9 mouse cellular contexts compared by ENCODE assay signal in genomic region chr5:108163695-108164094, GRCm38 (mm10). TPM values are rescaled to one million over a fixed set of nuclear protein-coding genes. Genes with fewer than 3 reads are reported as not detected.
A peak's percentile ranks its signal among the peaks of the same experiment; 100 is the strongest.
DNase-seq lines count a peak whose midpoint lies in the region; ATAC-seq and TF ChIP-seq lines count a peak whose summit lies in the region.
"Had no signal": no experiment of that assay in that cellular context is flagged by ENCODE, and none has a peak within 500 bp of the region (broad histone marks: within the 10 kb centered on the region; RNA-seq: fewer than 3 reads in every experiment).

No protein-coding gene starts in this region.

- TF ChIP-seq EP300 in CH12.LX (IDR thresholded peaks at IDR 0.05; ENCODE audit: low read length) = no peak
- TF ChIP-seq EP300 in liver, embryonic 14.5 days (IDR thresholded peaks at IDR 0.05; ENCODE audit: low read depth) = no peak

- ATAC-seq in liver, embryonic 14.5 days (ENCODE audit: insufficient read depth) = no peak
- ATAC-seq in forebrain, embryonic 13.5 days = no peak

- H3K9me3 ChIP-seq in CH12.LX (replicated peaks; ENCODE audit: low read length) = no peaks in the 10 kb centered on the region
- no peaks in the 10 kb centered on the region for H3K9me3 ChIP-seq in liver, embryonic 14.5 days (ENCODE audit: control insufficient read depth, low read length)
- no peaks in the 10 kb centered on the region for H3K9me3 ChIP-seq in forebrain, embryonic 13.5 days (replicated peaks)
- H3K9me3 ChIP-seq: limb, embryonic 15.5 days had no signal

- no peak overlapping the region for H3K27ac ChIP-seq in CH12.LX (ENCODE audit: insufficient read depth, low read depth)
- no peak overlapping the region for H3K27ac ChIP-seq in liver, embryonic 14.5 days
- H3K27ac ChIP-seq in forebrain, embryonic 13.5 days = no peak overlapping the region
- H3K27ac ChIP-seq: limb, embryonic 15.5 days had no signal

- no peaks in the 10 kb centered on the region for H3K79me2 ChIP-seq in CH12.LX (replicated peaks; ENCODE audit: control insufficient read depth, extremely low read depth, insufficient read depth, poor library complexity, severe bottlenecking)

- in situ Hi-C loops in CH12.LX (cut with MboI; ENCODE audit: low pct_ligation_motif_present, low pct_unique_long_range_greater_than_20kb, low sequenced_read_pairs) = loop anchor here (10.0 kb wide), 2 partner anchors 129 to 239 kb away; no protein-coding TSS in a partner anchor

- peak; percentile 16 to 36 for DNase-seq in layer of hippocampus, postnatal 10 days (ENCODE audit: low spot score in 2 of 2)
- DNase-seq in layer of hippocampus, postnatal 36 days = no peak
- peak; percentile 3 for DNase-seq in CH12.LX (ENCODE audit: extremely low read depth)
- peak; percentile 63 for DNase-seq in adipocyte (ENCODE audit: low spot score)
- peak; percentile 41 for DNase-seq in embryo, embryonic 10 days (ENCODE audit: low spot score)
- peak in 1 of 3 experiments; percentile 3 for DNase-seq in liver, embryonic 14.5 days (ENCODE audit: low read depth in 3 of 3, low spot score in 3 of 3)
- peak; percentile 59 for DNase-seq in thymus, postnatal 0 days (ENCODE audit: low spot score)

- peaks cover 0 to 3% of the 10 kb centered on the region in 2 experiments for H3K36me3 ChIP-seq in CH12.LX (replicated peaks in 1 of 2; ENCODE audit: control insufficient read depth in 1 of 2, insufficient read depth in 1 of 2, low read length in 1 of 2)
- no peaks in the 10 kb centered on the region for H3K36me3 ChIP-seq in liver, embryonic 14.5 days (replicated peaks; ENCODE audit: control insufficient read depth, insufficient read depth, low read depth)
- no peaks in the 10 kb centered on the region for H3K36me3 ChIP-seq in forebrain, embryonic 13.5 days (ENCODE audit: poor library complexity, severe bottlenecking)
- H3K36me3 ChIP-seq: limb, embryonic 15.5 days had no signal

- TF ChIP-seq CTCF in CH12.LX (conservative IDR thresholded peaks at IDR 0.05 in 1 of 2, IDR thresholded peaks at IDR 0.05 in 1 of 2; ENCODE audit: low read depth in 2 of 2, low read length in 2 of 2) = peak; percentile 38 to 80; a peak in 3 of 4 replicates
- peak; percentile 64 for TF ChIP-seq CTCF in liver, embryonic 14.5 days (IDR thresholded peaks at IDR 0.05; ENCODE audit: low read depth)

- TF ChIP-seq RAD21 in CH12.LX (IDR thresholded peaks at IDR 0.05; ENCODE audit: low read depth, low read length) = peak; percentile 69

- TF ChIP-seq POLR2A in CH12.LX (IDR thresholded peaks at IDR 0.05; ENCODE audit: low read depth, low read length) = no peak

- no peaks in the 10 kb centered on the region for H3K27me3 ChIP-seq in CH12.LX (replicated peaks)
- H3K27me3 ChIP-seq in liver, embryonic 14.5 days (ENCODE audit: control insufficient read depth, insufficient read depth, low read length) = no peaks in the 10 kb centered on the region
- H3K27me3 ChIP-seq in forebrain, embryonic 13.5 days = no peaks in the 10 kb centered on the region
- H3K27me3 ChIP-seq: limb, embryonic 15.5 days had no signal

- H3K4me1 ChIP-seq in CH12.LX (ENCODE audit: control insufficient read depth in 1 of 2, insufficient read depth in 2 of 2) = no peaks in the 10 kb centered on the region
- H3K4me1 ChIP-seq in liver, embryonic 14.5 days (replicated peaks; ENCODE audit: control insufficient read depth in 2 of 2, insufficient read depth in 2 of 2, low read length in 1 of 2) = no peaks in the 10 kb centered on the region
- H3K4me1 ChIP-seq in forebrain, embryonic 13.5 days = no peaks in the 10 kb centered on the region
- H3K4me1 ChIP-seq: limb, embryonic 15.5 days had no signal

- H3K4me2 ChIP-seq in CH12.LX (ENCODE audit: insufficient read depth, low read depth, poor library complexity, severe bottlenecking) = no peak overlapping the region
- no peak overlapping the region for H3K4me2 ChIP-seq in liver, embryonic 14.5 days (ENCODE audit: low read depth)
- no peak overlapping the region for H3K4me2 ChIP-seq in forebrain, embryonic 13.5 days
- H3K4me2 ChIP-seq: limb, embryonic 15.5 days had no signal

- 38% methylated on average over 1 of the region's 1 CpGs for WGBS in liver, embryonic 14.5 days (ENCODE audit: insufficient replicate concordance)
- 10% methylated on average over 1 of the region's 1 CpGs for WGBS in forebrain, embryonic 13.5 days

- no peak overlapping the region for H3K4me3 ChIP-seq in CH12.LX (replicated peaks in 1 of 3; ENCODE audit: low read depth in 2 of 3, low read length in 2 of 3, poor library complexity in 1 of 3)
- no peak overlapping the region for H3K4me3 ChIP-seq in liver, embryonic 14.5 days (ENCODE audit: insufficient read depth in 1 of 2, low read depth in 2 of 2, low read length in 2 of 2)
- no peak overlapping the region for H3K4me3 ChIP-seq in forebrain, embryonic 13.5 days
- H3K4me3 ChIP-seq: limb, embryonic 15.5 days had no signal

- no peak overlapping the region for H3K9ac ChIP-seq in CH12.LX (ENCODE audit: insufficient read depth, low read depth)
- no peak overlapping the region for H3K9ac ChIP-seq in liver, embryonic 14.5 days (replicated peaks)
- H3K9ac ChIP-seq in forebrain, embryonic 13.5 days = no peak overlapping the region
- H3K9ac ChIP-seq: limb, embryonic 15.5 days had no signal

- dilution Hi-C loops in CH12.LX (cut with MboI; ENCODE audit: extremely low pct_ligation_motif_present, extremely low pct_unique_long_range_greater_than_20kb, low sequenced_read_pairs) = no loop called here

TF ChIP-seq in CH12.LX, 34 proteins besides CTCF, POLR2A, EP300 and RAD21:
- no peak for TF ChIP-seq TBP (conservative IDR thresholded peaks at IDR 0.05; ENCODE audit: low read depth, low read length)
- TF ChIP-seq E2F4 (IDR thresholded peaks at IDR 0.05; ENCODE audit: insufficient replicate concordance, low read depth, low read length) = no peak
- TF ChIP-seq SMC3 (IDR thresholded peaks at IDR 0.05; ENCODE audit: low read depth, low read length) = peak; percentile 65

RNA-seq across cellular contexts. Expression of gene Ccdc18, which starts 31.0 kb away (rescaled TPM):
- 1 to 10 TPM; 1.7 to 2.0 TPM for total RNA-seq in layer of hippocampus, postnatal 10 days (2021)
- 1 to 10 TPM; 1.0 to 1.5 TPM for total RNA-seq in layer of hippocampus, postnatal 36 days (2021)
- total RNA-seq in CH12.LX (2012; rRNA removed) = 2.3 and 4.7 TPM in 2 replicates
- 3.9 and 4.4 TPM in 2 replicates for total RNA-seq in CH12.LX (2014; rRNA removed)
- polyA plus RNA-seq in CH12.LX (2012; ENCODE audit: insufficient read length, low read depth) = 2.7 TPM in 2 replicates
- 0.44 and 1.3 TPM in 2 replicates for polyA plus RNA-seq in liver, embryonic 14.5 days (2012; rRNA removed)
- 4.8 and 4.9 TPM in 2 replicates for polyA plus RNA-seq in liver, embryonic 14.5 days (2014; fragmentation: Nextera tagmentation; extraction: Ambion mirVana)
- 18.7 and 21.0 TPM in 2 replicates for polyA plus RNA-seq in thymus, postnatal 0 days (2015; fragmentation: Nextera tagmentation; extraction: Ambion mirVana)
- 9.1 and 11.4 TPM in 2 replicates for polyA plus RNA-seq in forebrain, embryonic 13.5 days (2015; fragmentation: Nextera tagmentation; extraction: Ambion mirVana)

RNA-seq across cellular contexts. Expression of gene Tmed5, which starts 31.3 kb away (rescaled TPM):
- total RNA-seq in layer of hippocampus, postnatal 10 days (2021) = 10 to 100 TPM; 23.0 to 23.9 TPM
- 10 to 100 TPM; 23.9 to 25.0 TPM for total RNA-seq in layer of hippocampus, postnatal 36 days (2021)
- 72.5 and 74.6 TPM in 2 replicates for total RNA-seq in CH12.LX (2012; rRNA removed)
- total RNA-seq in CH12.LX (2014; rRNA removed) = 122 and 141 TPM in 2 replicates
- 49.4 and 60.2 TPM in 2 replicates for polyA plus RNA-seq in CH12.LX (2012; ENCODE audit: insufficient read length, low read depth)
- polyA plus RNA-seq in liver, embryonic 14.5 days (2012; rRNA removed) = 3.6 and 8.3 TPM in 2 replicates
- 13.7 and 15.8 TPM in 2 replicates for polyA plus RNA-seq in liver, embryonic 14.5 days (2014; fragmentation: Nextera tagmentation; extraction: Ambion mirVana)
- polyA plus RNA-seq in thymus, postnatal 0 days (2015; fragmentation: Nextera tagmentation; extraction: Ambion mirVana) = 72.4 and 82.3 TPM in 2 replicates
- polyA plus RNA-seq in forebrain, embryonic 13.5 days (2015; fragmentation: Nextera tagmentation; extraction: Ambion mirVana) = 27.4 and 28.0 TPM in 2 replicates

Comparison
In these comparisons a context has a peak if more than half of its experiments do, and no peak if none do; other contexts are left out.
1. DNase-seq: peak in layer of hippocampus, postnatal 10 days (2 of 2), CH12.LX (single experiment), adipocyte (single experiment), embryo, embryonic 10 days (single experiment) and thymus, postnatal 0 days (single experiment); none in layer of hippocampus, postnatal 36 days (0 of 2).